Mouse (Mus musculus) cerebellum, postnatal 4 days (tissue): Measurements from ENCODE around the gene Vwa3a.
"Not testable (repeated sequence)": the region's sequence is repeated elsewhere in the genome, so short reads cannot be mapped to it uniquely, and the experiment has no call there.

Experiments used
- DNase-seq, 2 experiments: peaks; one replicate each; pipeline ENCODE4 v3.0.0; 2022; ENCODE audit warnings: low spot score in 2 of 2, mixed read lengths in 1 of 2

Gene Vwa3a

GRCm38 (mm10) chr7:120739018-120739417 is at the start of gene Vwa3a:
Gene Vwa3a (plus strand): TSS chr7:120739318.
- DNase-seq = no peak

- DNase-seq = no peak
These were observed 48.5 kb upstream of the Vwa3a start for GRCm38 (mm10) chr7:120690634-120691033.

- DNase-seq = no peak
These were observed 45.2 kb upstream of the Vwa3a start for GRCm38 (mm10) chr7:120693831-120694375.

- DNase-seq = no peak
These were observed 43.9 kb upstream of the Vwa3a start for GRCm38 (mm10) chr7:120695196-120695595.

- no peak for DNase-seq
These were observed 43.5 kb upstream of the Vwa3a start for GRCm38 (mm10) chr7:120695641-120696040.

- no peak for DNase-seq
These were observed 42.8 kb upstream of the Vwa3a start for GRCm38 (mm10) chr7:120696331-120696730.

GRCm38 (mm10) chr7:120699586-120699985 is 39.5 kb upstream of the Vwa3a start:
- DNase-seq = no peak

- no peak for DNase-seq
These were observed 35.2 kb upstream of the Vwa3a start for GRCm38 (mm10) chr7:120703888-120704287.

- DNase-seq = no peak
These were observed 27.0 kb upstream of the Vwa3a start for GRCm38 (mm10) chr7:120712071-120712470.

GRCm38 (mm10) chr7:120713225-120713624 is 25.9 kb upstream of the Vwa3a start:
- DNase-seq = no peak

- DNase-seq = not testable (repeated sequence)
These were observed 25.2 kb upstream of the Vwa3a start for GRCm38 (mm10) chr7:120713951-120714350.

- DNase-seq = no peak
These were observed 21.9 kb upstream of the Vwa3a start for GRCm38 (mm10) chr7:120717261-120717660.

GRCm38 (mm10) chr7:120721051-120721450 is 18.1 kb upstream of the Vwa3a start:
- no peak for DNase-seq

- DNase-seq = no peak
These were observed 17.7 kb upstream of the Vwa3a start for GRCm38 (mm10) chr7:120721456-120721855.

- DNase-seq = no peak
These were observed 17.1 kb upstream of the Vwa3a start for GRCm38 (mm10) chr7:120722063-120722462.

GRCm38 (mm10) chr7:120722839-120723278 is 16.3 kb upstream of the Vwa3a start:
- DNase-seq = no peak

GRCm38 (mm10) chr7:120727581-120727980 is 11.5 kb upstream of the Vwa3a start:
- no peak for DNase-seq

GRCm38 (mm10) chr7:120729635-120730034 is 9.5 kb upstream of the Vwa3a start:
- DNase-seq = no peak

GRCm38 (mm10) chr7:120732906-120733305 is 6.2 kb upstream of the Vwa3a start:
- DNase-seq = no peak

- DNase-seq = no peak
These were observed 512 bp downstream of the Vwa3a start for GRCm38 (mm10) chr7:120739558-120740101.

GRCm38 (mm10) chr7:120743366-120744351 is 4.5 kb downstream of the Vwa3a start:
- DNase-seq = no peak

GRCm38 (mm10) chr7:120744606-120745005 is 5.5 kb downstream of the Vwa3a start:
- DNase-seq = no peak

GRCm38 (mm10) chr7:120746029-120746428 is 6.9 kb downstream of the Vwa3a start:
- DNase-seq = no peak
